Mouse (Mus musculus) thymus, adult 2 months (tissue): ENCODE results near the gene Rack1. TPM values are rescaled to one million over a fixed set of nuclear protein-coding genes. Genes with fewer than 3 reads are reported as not detected.

Experiments
- DNase-seq: peaks from one replicate; pipeline ENCODE4 v3.0.0; 2021
- H3K27ac ChIP-seq: fragments of 200-500 bp; 2 replicates; pipeline ENCODE4 v1.5.1; 2012; ENCODE audit warnings: low read length, control low read depth; ENCODE audit not compliant: control insufficient read depth, insufficient read depth
- H3K27me3 ChIP-seq: fragments of 200-500 bp; 2 replicates; pipeline ENCODE4 v1.6.1; 2012; ENCODE audit warnings: mild to moderate bottlenecking, low read length, moderate library complexity, mixed read lengths; ENCODE audit not compliant: control insufficient read depth, insufficient read depth
- H3K36me3 ChIP-seq: fragments of 200-500 bp; 2 replicates; pipeline ENCODE4 v1.6.1; 2012; ENCODE audit warnings: mild to moderate bottlenecking, low read length, moderate library complexity; ENCODE audit not compliant: control insufficient read depth, insufficient read depth
- H3K4me1 ChIP-seq: fragments of 200-500 bp; replicated peaks from 2 replicates; pipeline ENCODE4 v1.6.1; 2012; ENCODE audit warnings: low read length; ENCODE audit not compliant: control insufficient read depth, insufficient read depth
- H3K4me3 ChIP-seq: fragments of 200-500 bp; 2 replicates; pipeline ENCODE4 v1.5.1; 2012; ENCODE audit warnings: mild to moderate bottlenecking, low read length, control low read depth, moderate library complexity; ENCODE audit not compliant: control insufficient read depth, insufficient read depth
- CTCF ChIP-seq: fragments of 200-500 bp; IDR thresholded peaks from 2 replicates; pipeline ENCODE4 v1.5.1; 2012; ENCODE audit warnings: mild to moderate bottlenecking, control low read depth, low read length, moderate library complexity, borderline replicate concordance; ENCODE audit not compliant: control insufficient read depth, poor library complexity, insufficient read depth; ENCODE audit errors: extremely low read depth
- POLR2A ChIP-seq: fragments of 200-500 bp; IDR thresholded peaks from 2 replicates; pipeline ENCODE4 v1.6.1; 2012; ENCODE audit warnings: mild to moderate bottlenecking, low read length, control low read depth, moderate library complexity; ENCODE audit not compliant: control insufficient read depth, poor library complexity, insufficient read depth; ENCODE audit errors: extremely low read depth
- WGBS: fragments of 180-500 bp; shearing (Covaris S2); methylation state at CpG from one replicate; pipeline ENCODE4 v1.1.7; 2018; 5-methylcytosine and 5-hydroxymethylcytosine counted together
- polyA plus RNA-seq: library from polyadenylated mRNA; depleted of rRNA; stranded (reverse); fragments of >200 nt; gene quantifications from 2 replicates; pipeline ENCODE4 v1.2.3, GENCODE M21; 2012

Gene Rack1
- polyA plus RNA-seq, 1 experiment = 3,990 TPM

DNA sequence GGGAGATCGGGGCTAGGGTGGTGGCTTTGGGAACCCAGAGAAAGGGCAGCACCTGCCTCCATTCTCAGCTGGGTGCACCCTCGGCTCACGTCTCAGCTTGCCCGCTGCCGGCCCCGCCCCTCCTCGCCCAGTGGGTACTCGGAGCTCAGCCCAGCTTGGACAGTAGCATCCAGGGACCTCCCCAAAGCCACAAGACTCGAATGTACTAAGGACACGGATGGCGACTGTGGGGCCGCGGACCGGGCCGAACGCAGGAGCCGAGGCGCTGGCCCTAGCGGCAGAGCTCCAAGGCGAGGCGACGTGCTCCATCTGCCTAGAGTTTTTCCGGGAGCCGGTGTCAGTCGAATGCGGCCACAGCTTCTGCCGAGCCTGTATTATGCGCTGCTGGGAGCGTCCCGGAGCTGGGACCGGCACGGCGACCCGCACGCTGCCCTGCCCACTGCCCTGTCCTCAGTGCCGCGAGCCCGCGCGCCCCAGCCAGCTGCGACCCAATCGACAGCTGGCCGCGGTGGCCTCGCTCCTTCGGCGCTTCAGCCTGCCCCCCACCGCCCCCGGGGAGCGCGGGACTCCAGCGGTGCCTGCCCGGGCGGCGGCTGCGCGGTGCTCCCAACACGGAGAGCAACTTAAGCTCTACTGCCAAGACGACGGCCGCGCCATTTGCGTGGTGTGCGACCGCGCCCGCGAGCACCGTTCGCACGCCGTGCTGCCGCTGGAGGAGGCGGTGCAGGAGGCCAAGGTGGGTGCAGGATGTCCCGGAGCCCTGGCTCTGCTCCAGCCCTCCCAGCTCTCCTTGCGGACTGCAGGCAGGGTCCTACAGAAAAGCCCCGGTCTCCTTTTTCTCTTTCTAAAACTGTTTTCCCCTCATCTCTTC, 37.4 kb downstream of the Rack1 start:
- 1% methylated on average over 77 of the region's 77 CpGs for WGBS
- peak; percentile 51 for DNase-seq
- H3K27me3 ChIP-seq = no peaks in the 10 kb centered on the region
- no peak overlapping the region for H3K27ac ChIP-seq
- TF ChIP-seq CTCF (0 out of 2 replicates have a peak, but pooled peaks have one; percentile 9), POLR2A (no peak)
- no peaks in the 10 kb centered on the region for H3K36me3 ChIP-seq
- peak overlapping the region; percentile 98 for H3K4me3 ChIP-seq
- peaks cover 21% of the 10 kb centered on the region for H3K4me1 ChIP-seq

DNA sequence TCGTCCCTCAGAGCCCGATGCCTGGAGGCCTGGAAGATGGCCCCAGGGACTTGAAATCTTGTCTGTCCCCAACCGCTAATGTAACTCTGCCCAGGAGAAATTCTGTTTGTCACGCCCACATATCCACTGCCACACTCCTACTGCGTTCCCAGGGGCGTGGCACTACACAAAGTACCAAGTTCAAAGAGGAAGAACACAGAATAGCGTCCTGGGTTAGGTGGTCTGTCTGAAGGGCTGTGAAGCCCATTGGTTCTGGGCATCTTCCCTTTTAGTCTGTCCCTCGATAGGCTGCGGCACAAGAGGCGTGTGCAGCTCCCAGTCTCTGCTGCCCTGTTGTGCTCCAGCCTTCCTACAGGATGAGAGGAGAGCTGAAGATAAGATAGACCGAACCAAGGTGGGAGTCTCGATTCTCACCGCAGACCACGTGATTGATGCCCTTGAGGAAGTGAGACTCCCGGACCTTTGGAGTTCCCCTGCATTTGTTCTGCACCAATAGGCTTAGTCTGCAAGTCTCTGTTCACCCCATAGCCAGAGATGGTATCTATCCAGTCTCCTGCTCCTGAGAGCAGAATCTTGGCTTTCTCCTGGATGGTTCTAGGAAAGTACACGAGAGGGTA, 38.2 kb downstream of the Rack1 start:
- TF ChIP-seq POLR2A (no peak), CTCF (no peak)
- no peaks in the 10 kb centered on the region for H3K27me3 ChIP-seq
- H3K27ac ChIP-seq = no peak overlapping the region
- peak overlapping the region; percentile 98 for H3K4me3 ChIP-seq
- no peaks in the 10 kb centered on the region for H3K36me3 ChIP-seq
- 2% methylated on average over 16 of the region's 16 CpGs for WGBS
- peaks cover 17% of the 10 kb centered on the region for H3K4me1 ChIP-seq
- DNase-seq = peak; percentile 16

DNA sequence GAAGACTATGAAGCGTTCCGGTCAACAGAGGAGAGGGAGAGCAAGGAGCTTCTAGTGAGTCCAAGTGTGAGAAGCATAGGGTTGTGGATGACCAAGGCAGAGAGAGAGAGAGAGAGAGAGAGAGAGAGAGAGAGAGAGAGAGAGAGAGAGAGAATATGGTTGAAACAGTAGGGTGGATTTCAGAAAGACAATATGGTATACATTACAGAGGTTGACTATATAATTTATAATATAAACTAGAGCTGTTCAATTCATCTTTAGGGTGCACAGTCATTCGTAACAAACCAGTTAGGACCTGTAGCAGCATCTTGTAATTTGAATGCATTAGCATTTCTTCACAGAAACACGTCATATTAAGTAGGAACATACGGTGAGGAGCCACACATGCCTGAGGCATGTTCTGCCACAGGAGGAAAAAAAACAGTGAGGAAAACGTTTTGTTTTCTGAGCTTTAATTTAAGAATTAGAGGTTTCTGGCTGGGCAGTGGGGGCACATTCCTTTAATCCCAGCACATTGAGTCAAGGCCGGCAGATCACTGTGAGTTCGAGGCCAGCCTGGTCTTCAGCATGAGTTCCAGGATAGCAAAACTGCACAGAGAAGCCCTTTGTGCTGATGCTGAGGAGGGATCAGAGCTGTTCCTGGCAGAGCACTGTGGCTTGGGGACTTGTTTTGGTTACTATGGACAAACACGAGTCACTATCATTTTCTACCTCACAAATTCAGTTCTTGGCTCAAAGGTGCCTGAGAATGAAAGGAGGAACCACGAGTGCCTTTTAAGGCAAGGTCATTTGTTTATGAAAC, 38.9 kb downstream of the Rack1 start:
- Histone ChIP-seq H3K4me1 (peaks cover 17% of the 10 kb centered on the region), H3K27ac (no peak overlapping the region), H3K27me3 (no peaks in the 10 kb centered on the region), H3K36me3 (no peaks in the 10 kb centered on the region), H3K4me3 (no peak overlapping the region)
- 88% methylated on average over 10 of the region's 10 CpGs for WGBS
- DNase-seq = no peak
- TF ChIP-seq CTCF (no peak), POLR2A (no peak)

DNA sequence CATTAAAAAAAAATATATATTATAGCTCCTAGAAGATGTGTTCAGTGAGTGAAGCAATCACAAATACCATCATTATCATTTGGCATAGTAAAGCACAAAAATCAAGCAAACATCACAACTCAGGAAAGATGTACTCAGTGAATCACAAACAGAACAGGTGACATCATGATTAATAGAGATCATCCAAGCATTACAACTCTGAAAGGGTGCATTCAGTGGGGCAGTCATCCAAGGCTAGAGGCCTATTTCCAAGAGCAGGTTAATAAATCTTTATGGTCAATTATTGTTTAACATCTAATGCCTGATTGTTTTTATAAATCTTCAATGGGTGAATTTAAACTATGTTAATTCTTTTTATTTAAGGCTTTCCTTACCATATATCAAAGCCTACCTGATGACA, 40.7 kb downstream of the Rack1 start:
- peaks cover 17% of the 10 kb centered on the region for H3K4me1 ChIP-seq
- no peak overlapping the region for H3K4me3 ChIP-seq
- no peak for DNase-seq
- H3K27ac ChIP-seq = no peak overlapping the region
- H3K36me3 ChIP-seq = no peaks in the 10 kb centered on the region
- TF ChIP-seq POLR2A (no peak), CTCF (no peak)
- no peaks in the 10 kb centered on the region for H3K27me3 ChIP-seq

DNA sequence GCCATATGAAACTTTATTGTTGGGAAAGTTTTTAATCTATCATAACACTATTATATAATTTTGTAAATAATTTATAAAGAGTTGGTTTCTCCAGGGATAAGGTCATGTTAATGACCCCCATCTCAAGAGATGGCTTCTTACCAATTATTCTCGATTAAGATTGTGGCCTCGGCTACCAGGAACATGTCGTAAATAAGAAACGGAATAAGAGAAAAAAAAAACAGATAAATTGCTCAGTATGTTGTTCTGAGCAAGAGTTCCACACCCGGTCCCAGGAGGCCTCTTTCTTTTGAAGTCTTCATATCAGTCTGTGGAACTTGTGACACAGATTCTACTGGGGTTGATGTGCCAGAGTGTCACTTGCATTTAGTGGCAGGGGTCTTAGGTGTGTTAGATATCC, 41.1 kb downstream of the Rack1 start:
- 92% methylated on average over 5 of the region's 5 CpGs for WGBS
- DNase-seq = no peak
- no peak overlapping the region for H3K4me3 ChIP-seq

DNA sequence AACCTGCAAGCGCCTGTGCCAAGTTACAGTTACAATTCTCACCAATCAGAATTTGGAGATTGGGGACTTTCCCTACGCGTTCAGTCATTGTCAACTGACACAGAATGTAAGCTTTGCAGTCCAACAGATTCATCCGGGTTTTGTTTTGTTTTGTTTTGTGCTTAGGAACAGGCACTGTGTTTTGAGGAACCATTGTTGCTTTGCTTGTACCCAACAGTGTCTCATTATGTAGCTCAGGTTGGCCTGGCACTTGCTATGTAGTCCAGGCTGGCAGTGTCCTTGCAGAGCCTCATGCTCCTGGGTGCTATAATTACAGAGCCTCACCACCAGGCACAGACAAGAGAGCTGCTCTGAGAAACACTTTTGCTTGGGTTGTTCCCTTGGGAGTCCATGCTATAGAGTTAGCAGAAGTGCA, 42.3 kb downstream of the Rack1 start:
- TF ChIP-seq CTCF (no peak), POLR2A (no peak)
- H3K4me3 ChIP-seq = no peak overlapping the region
- DNase-seq = no peak
- H3K27me3 ChIP-seq = no peaks in the 10 kb centered on the region
- H3K4me1 ChIP-seq = peaks cover 12% of the 10 kb centered on the region
- 84% methylated on average over 4 of the region's 4 CpGs for WGBS
- no peak overlapping the region for H3K27ac ChIP-seq
- H3K36me3 ChIP-seq = no peaks in the 10 kb centered on the region

More for the DNA sequence above, 41.1 kb downstream of the Rack1 start:
- no peaks in the 10 kb centered on the region for H3K36me3 ChIP-seq
- H3K4me1 ChIP-seq = peaks cover 17% of the 10 kb centered on the region
- no peak for TF ChIP-seq POLR2A
- no peak for TF ChIP-seq CTCF
- H3K27ac ChIP-seq = no peak overlapping the region
- no peaks in the 10 kb centered on the region for H3K27me3 ChIP-seq
